Mouse (Mus musculus): ENCODE measurements at regions not wholly inside any gene's neighbourhood (a gene's known extent, or its start where the extent isn't known, plus 50 kb on each side); places are given as distances from the start of the nearest gene placed in this dataset.

DNA sequence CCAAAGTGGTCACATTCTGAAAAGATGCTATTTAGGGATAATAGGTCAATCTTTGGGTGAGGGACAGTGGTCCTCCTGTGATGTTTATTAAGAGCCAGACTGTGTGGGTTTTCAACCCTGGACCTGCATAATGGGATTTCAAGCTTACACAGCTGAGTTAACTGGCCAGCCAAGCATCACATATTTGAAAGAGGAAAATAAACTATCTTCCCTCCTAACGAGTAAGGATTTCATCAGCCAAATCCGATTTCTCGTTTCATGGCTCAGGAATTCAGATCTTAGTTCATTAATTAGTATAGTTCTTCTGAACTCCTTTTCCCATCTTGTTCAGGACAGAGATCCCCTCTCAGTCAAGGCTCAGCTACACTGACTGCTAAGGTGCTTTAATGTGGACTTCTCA is 120.1 kb upstream of the Tut7 start:
- no peak for TF ChIP-seq CTCF (IDR thresholded peaks at IDR 0.05; ENCODE audit: borderline replicate concordance, insufficient read depth, low read depth, low read length)
- no peak for TF ChIP-seq POLR2A (IDR thresholded peaks at IDR 0.05; ENCODE audit: borderline replicate concordance, insufficient read depth, low read length)
